Mouse (Mus musculus): ENCODE results near the gene Fam149b. TPM values are rescaled to one million over a fixed set of nuclear protein-coding genes. Genes with fewer than 3 reads are reported as not detected.
A peak's percentile ranks its signal among the peaks of the same experiment; 100 is the strongest.

Fam149b gene
- total and polyA plus RNA-seq, 3 experiments: 15.8 to 21.9 (median 19.8) TPM

- Histone ChIP-seq H3K36me3 (replicated peaks in 1 of 2; ENCODE audit: control insufficient read depth in 1 of 2, insufficient read depth in 1 of 2, low read length in 1 of 2) (peaks cover 26 to 82% of the 10 kb centered on the region in 2 experiments), H3K27ac (ENCODE audit: insufficient read depth, low read depth) (no peak overlapping the region), H3K9ac (ENCODE audit: insufficient read depth, low read depth) (no peak overlapping the region), H3K79me2 (replicated peaks; ENCODE audit: control insufficient read depth, extremely low read depth, insufficient read depth, poor library complexity, severe bottlenecking) (no peaks in the 10 kb centered on the region), H3K27me3 (replicated peaks) (no peaks in the 10 kb centered on the region), H3K4me1 (ENCODE audit: control insufficient read depth in 1 of 2, insufficient read depth in 2 of 2) (no peaks in the 10 kb centered on the region), H3K4me3 (replicated peaks in 1 of 3; ENCODE audit: low read depth in 2 of 3, low read length in 2 of 3, poor library complexity in 1 of 3) (no peak overlapping the region), H3K9me3 (replicated peaks; ENCODE audit: low read length) (no peaks in the 10 kb centered on the region), H3K4me2 (ENCODE audit: insufficient read depth, low read depth, poor library complexity, severe bottlenecking) (no peak overlapping the region)
- no peak for DNase-seq (ENCODE audit: extremely low read depth)
- in situ Hi-C loops (cut with MboI; ENCODE audit: low pct_ligation_motif_present, low pct_unique_long_range_greater_than_20kb, low sequenced_read_pairs): no loop called here
- TF ChIP-seq MAZ (IDR thresholded peaks at IDR 0.05; ENCODE audit: low read depth, low read length) (no peak), RAD21 (IDR thresholded peaks at IDR 0.05; ENCODE audit: low read depth, low read length) (no peak), GABPA (IDR thresholded peaks at IDR 0.05; ENCODE audit: insufficient replicate concordance, low read depth, low read length) (no peak), IRF4 (IDR thresholded peaks at IDR 0.05; ENCODE audit: low read depth, low read length) (no peak), ZNF384 (IDR thresholded peaks at IDR 0.05; ENCODE audit: low read depth, low read length) (no peak), POLR2A (IDR thresholded peaks at IDR 0.05; ENCODE audit: low read depth, low read length) (no peak), UBTF (IDR thresholded peaks at IDR 0.05; ENCODE audit: low read depth, low read length) (no peak), BHLHE40 (IDR thresholded peaks at IDR 0.05; ENCODE audit: low read depth, low read length) (no peak), PAX5 (IDR thresholded peaks at IDR 0.05; ENCODE audit: low read length) (no peak), MXI1 (IDR thresholded peaks at IDR 0.05; ENCODE audit: low read depth, low read length) (no peak), JUND (conservative IDR thresholded peaks at IDR 0.05; ENCODE audit: low read depth, low read length) (no peak), MYC (IDR thresholded peaks at IDR 0.05; ENCODE audit: low read depth, low read length) (no peak), RCOR1 (conservative IDR thresholded peaks at IDR 0.05; ENCODE audit: low read depth, low read length) (no peak), HCFC1 (IDR thresholded peaks at IDR 0.05; ENCODE audit: low read depth, low read length) (no peak), NRF1 (IDR thresholded peaks at IDR 0.05; ENCODE audit: low read depth, low read length) (no peak), USF2 (conservative IDR thresholded peaks at IDR 0.05; ENCODE audit: low read depth, low read length) (no peak), CHD1 (IDR thresholded peaks at IDR 0.05; ENCODE audit: low read depth, low read length) (no peak)
- dilution Hi-C loops (cut with MboI; ENCODE audit: extremely low pct_ligation_motif_present, extremely low pct_unique_long_range_greater_than_20kb, low sequenced_read_pairs): no loop called here
Observed at GRCm38 (mm10) chr14:20363230-20363629, 15.3 kb downstream of the Fam149b start.

- TF ChIP-seq CTCF (conservative IDR thresholded peaks at IDR 0.05 in 1 of 2, IDR thresholded peaks at IDR 0.05 in 1 of 2; ENCODE audit: low read depth in 2 of 2, low read length in 2 of 2) (peak in 1 of 2 experiments; percentile 35; a peak in 2 of 4 replicates), ETS1 (conservative IDR thresholded peaks at IDR 0.05; ENCODE audit: low read depth, low read length) (no peak), SMC3 (IDR thresholded peaks at IDR 0.05; ENCODE audit: low read depth, low read length) (no peak)
- in situ Hi-C loops (cut with MboI; ENCODE audit: low pct_ligation_motif_present, low pct_unique_long_range_greater_than_20kb, low sequenced_read_pairs): no loop called here
- Histone ChIP-seq H3K4me1 (ENCODE audit: control insufficient read depth in 1 of 2, insufficient read depth in 2 of 2) (peaks cover 3 to 12% of the 10 kb centered on the region in 2 experiments), H3K79me2 (replicated peaks; ENCODE audit: control insufficient read depth, extremely low read depth, insufficient read depth, poor library complexity, severe bottlenecking) (no peaks in the 10 kb centered on the region), H3K9ac (ENCODE audit: insufficient read depth, low read depth) (no peak overlapping the region), H3K9me3 (replicated peaks; ENCODE audit: low read length) (no peaks in the 10 kb centered on the region), H3K4me3 (replicated peaks in 1 of 3; ENCODE audit: low read depth in 2 of 3, low read length in 2 of 3, poor library complexity in 1 of 3) (no peak overlapping the region), H3K36me3 (replicated peaks in 1 of 2; ENCODE audit: control insufficient read depth in 1 of 2, insufficient read depth in 1 of 2, low read length in 1 of 2) (peaks cover 18 to 61% of the 10 kb centered on the region in 2 experiments), H3K4me2 (ENCODE audit: insufficient read depth, low read depth, poor library complexity, severe bottlenecking) (no peak overlapping the region), H3K27ac (ENCODE audit: insufficient read depth, low read depth) (no peak overlapping the region), H3K27me3 (replicated peaks) (no peaks in the 10 kb centered on the region)
- dilution Hi-C loops (cut with MboI; ENCODE audit: extremely low pct_ligation_motif_present, extremely low pct_unique_long_range_greater_than_20kb, low sequenced_read_pairs): no loop called here
- no peak for DNase-seq (ENCODE audit: extremely low read depth)
Observed at GRCm38 (mm10) chr14:20368271-20368670, 20.3 kb downstream of the Fam149b start.

Measured in CH12.LX (cell line).